Mouse (Mus musculus): ENCODE results near the gene Abcg4.

The Abcg4 gene

DNA sequence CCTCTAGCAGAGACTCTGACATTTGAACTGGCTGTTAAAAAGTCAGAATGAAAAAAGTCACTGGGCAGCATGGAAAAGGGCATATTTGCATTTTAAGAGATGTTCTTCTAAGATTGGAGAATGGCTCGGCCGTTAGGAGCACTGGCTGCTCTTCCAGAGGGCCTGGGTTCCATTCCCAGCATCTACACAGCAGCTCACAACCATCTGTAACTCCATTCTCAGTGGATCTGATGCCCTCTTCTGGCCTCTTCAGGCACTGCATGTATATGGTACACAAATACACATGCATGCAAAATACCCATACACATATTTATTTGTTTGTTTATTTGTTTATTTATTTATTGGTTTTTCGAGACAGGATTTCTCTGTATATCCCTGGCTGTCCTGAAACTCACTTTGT is 19.3 kb downstream of the Abcg4 start:
- peak; percentile 46 to 61 for DNase-seq

DNA sequence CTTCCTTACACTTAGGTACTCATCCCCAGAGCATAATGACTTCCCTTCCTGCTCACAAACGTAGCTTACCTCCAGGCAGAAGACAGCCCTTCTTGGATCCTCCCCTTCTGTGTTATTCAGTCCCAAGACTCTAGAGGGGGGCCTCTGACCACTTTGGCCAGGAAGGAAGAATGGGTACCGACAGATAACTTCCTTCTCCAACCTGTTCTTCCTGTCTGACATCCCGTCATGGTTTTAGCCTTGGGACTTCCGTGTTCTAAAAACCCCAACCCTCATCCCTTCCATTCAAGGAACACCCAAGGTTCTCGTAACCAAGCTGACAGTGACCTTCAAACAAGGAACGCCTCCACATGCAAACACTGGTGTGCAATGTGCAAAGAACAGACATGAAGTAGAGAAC is 20.0 kb downstream of the Abcg4 start, which contains the start of gene Nlrx1:
Nlrx1 (minus strand) TSS at position 168 of the 400 bp plus-strand sequence.
- no peak for DNase-seq

DNA sequence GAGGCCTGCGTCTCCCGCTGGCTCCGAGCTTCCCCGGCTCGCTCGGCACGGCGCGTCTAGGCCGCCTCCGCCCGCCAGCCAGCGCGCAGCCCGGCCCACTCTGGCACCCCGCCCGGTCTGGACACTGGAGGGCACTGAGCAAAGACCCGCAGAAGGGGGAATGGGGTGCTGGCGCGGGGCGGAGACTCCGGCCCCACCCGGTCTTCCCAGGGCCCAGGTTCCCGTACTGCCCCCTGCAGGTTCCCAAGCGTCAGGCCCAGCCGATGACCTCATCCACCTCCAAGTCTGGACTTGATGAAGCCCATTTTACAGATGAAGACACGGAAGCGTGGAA is 20.4 kb downstream of the Abcg4 start:
- peak; percentile 91 to 92 for DNase-seq

DNA sequence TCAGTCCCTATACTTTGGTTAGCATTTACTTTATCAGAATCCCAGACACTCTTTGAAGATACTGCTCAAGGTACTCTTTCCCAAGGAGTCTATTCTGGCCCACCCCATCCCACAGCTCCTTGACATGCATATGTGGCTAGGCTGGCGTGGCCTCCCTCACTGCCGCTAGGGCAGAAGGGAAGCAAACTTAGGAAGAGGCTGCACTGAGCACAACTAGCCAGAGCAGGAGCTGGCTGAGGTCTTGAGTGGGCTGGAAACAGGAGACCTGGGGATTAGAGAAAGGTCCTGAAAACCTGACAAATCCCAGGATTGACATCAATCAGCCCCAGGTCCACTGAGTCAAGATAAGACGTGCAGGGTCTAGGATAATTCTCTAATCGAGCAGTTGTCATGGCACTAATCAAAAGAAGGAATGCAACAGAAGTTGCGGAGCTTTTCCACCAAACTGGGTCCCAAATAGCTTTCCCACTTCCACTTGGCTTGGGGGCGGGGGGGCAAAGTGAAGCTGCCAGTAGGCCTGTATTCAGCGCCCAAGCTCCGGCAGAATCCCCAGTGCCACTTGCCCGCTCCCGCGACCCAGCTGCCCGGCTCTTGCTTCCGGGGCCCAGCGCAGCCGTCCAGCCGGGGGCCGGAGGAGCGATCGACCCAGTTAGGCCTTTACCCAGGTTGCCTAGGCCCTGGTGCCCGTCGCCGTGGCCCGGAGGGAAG is 20.9 kb downstream of the Abcg4 start:
- peak in 1 of 2 experiments; percentile 32 for DNase-seq

DNA sequence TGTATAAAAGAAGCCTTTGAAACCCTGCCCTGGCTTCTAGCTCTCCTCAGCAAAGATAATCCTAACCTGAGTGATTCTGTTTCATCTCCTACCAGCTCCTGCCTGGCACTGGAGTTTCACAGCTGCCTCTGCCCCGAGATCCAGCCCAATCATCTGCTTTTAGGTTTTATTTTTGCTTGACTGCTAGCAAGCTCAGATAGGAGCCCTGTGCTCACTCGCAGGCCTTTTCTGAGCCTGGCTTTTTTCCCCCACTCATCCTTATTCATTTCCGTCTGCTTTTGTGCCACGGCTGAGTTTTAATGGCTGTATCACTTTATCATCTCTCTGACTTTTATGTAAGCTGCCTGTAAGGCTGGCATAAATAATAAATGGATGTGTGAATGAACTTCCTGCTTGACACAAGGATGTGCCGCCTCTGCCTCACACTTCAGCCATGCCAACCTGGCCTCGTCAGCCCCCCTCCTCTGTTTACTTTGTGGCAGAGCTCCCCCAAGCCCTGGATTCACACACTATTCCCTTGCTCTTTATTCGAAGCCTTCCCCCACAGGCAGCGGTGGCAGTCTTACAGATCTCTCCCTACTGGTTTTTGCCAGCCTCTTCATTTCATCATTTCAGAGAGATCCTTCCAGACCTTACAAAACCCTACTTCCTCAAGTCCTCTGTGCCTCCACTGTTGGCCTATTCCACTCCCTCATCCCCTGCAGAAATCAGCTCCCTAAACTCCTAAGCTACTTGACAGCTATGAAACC is 21.8 kb downstream of the Abcg4 start:
- no peak for DNase-seq

DNA sequence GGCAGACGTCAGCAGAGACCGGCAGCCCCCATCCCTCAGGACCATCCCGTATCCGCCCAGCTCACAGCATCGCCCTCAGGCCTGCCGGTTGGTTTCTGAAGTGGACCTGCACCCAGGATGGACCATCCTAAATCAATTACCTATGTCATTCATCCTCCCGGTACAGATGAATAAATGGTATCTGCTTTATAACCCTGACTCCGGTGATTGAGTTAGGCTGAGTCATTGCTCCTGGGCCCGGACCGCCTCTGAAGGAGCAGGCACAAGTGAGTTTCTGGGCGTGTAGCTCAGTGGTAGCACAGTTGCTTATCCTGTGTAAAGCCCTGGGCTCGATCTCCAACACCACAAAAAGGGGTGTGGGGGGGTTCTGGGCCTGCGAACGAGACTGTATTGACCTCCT is 27.0 kb downstream of the Abcg4 start:
- DNase-seq, result no peak

DNA sequence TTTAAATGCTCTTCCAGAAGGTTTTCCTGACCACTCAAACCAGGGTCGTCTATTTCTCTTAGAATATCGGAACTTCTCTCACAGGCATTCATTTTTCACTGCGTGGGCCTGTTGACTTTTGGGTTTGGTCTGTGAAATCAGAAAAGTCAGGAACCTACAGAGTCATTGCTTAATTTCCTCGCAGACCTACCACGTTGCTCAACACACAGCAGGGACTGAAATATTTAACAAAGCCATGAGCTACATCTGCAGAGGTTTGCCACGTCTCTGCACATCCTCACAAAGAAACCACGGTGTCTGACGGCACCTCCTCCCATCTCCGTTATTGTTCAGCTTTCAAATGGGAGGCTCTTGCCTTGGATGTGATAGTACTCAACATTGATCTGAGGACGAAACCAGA is 29.4 kb downstream of the Abcg4 start:
- no peak for DNase-seq

DNA sequence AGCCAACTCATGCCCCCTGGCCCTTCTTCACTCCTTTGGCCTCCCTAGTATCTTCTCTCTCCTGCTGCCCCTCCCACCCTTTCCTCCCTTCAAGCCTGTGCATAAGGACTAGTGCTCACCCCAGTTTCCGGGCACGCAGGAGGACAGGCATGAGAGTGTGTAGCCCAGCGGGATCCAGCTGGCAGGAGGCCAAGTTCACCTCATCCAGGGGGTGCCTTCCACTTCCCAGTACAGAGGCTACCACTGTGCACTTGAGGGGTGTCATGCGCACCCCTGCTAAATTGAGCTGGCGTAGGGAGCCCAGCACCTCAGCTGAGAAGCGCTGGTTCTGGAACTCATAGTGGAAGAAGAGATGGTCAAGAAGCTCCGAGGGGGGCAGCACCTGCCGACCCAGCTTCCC is 32.2 kb downstream of the Abcg4 start:
- DNase-seq, result no peak

DNA sequence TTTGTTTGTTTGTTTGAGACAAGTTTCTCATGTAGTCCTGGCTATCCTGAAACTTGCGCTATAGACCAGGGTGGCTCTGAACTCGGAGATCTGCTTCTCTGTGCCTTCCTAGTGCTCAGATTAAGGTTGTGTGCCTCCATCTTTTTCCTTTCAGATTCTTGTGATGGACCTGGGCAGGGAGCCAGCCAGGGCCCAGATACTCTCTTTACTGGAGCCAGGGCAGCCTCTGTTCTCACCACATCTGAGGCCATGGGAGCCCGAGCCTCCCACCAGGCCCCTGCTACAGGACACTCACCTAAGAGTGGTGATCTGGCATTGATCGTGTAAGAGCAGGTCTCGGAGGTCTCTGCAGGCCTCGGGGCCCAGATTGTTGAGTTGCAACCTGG is 33.3 kb downstream of the Abcg4 start:
- peak; percentile 35 to 40 for DNase-seq

DNA sequence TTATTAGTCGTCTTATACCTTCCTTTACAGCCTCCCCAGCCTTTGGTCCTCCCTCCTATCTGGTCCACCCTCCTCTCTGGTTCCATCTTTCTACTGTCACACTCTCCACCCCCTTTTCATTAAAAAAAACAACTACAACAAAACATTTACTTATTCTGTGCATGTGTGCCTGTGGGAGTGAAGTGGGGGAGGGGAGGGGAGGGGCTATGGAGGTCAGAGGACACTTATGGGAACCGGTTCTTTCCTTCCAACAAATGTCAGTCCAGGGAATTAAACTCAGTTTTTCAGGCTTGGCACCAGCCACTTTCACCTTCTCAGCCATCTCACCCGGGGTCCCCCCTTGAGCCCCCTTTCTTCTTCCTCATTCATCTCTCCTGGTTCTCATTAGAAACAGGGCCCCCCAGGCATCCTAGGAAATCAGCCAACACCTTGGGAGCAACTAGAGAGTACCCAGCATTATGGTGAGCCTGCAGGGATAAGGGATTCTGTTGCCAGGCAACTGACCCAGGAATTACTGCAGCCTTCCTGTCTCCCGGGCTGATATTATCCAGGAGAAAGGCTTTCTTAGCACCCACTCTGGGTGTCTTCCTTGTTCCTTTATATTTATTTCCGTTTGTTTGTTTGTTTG is 33.8 kb downstream of the Abcg4 start:
- peak; percentile 32 to 38 for DNase-seq

DNA sequence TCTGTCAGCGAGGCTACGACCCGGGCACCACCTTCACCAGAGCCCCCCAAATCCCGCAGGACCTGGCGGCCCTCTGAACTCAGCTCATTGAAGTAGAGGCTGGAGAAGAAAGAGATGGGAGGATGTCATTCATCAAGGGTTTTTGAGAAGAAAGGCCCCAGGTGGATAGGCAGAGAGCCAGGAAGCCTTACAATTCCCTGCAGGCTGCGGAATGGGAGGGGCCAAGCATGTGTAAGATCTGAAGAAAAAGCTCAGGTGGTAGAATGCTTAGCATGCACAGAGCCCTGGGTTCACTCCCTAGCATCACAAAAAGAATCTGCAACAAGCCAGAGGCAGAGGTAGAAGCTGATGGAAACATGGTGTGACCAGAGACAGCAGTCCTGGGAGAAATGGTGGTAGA is 35.0 kb downstream of the Abcg4 start:
- DNase-seq, result no peak

DNA sequence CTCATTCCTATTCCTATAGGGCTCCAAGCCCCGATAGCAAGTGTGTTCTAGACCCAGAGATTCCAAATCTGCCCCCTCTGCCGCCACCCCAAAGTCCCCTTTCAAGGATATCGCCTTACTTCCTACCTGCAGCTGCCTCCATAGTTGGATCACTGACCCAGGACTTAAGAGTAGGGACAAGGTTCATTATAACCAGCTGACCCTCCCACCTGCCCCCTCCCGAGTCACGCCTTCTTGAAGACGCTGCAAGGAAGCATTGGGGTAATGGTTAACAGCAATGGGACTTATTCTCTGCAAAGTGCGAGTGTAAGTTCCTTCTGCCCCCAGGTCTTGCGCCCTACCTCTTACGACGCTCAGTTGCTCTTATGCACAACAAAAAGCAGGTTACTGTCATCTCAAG is 37.1 kb downstream of the Abcg4 start, which contains the start of gene Pdzd3:
Pdzd3 (minus strand) TSS at position 158 of the 400 bp plus-strand sequence.
- DNase-seq, result no peak

DNA sequence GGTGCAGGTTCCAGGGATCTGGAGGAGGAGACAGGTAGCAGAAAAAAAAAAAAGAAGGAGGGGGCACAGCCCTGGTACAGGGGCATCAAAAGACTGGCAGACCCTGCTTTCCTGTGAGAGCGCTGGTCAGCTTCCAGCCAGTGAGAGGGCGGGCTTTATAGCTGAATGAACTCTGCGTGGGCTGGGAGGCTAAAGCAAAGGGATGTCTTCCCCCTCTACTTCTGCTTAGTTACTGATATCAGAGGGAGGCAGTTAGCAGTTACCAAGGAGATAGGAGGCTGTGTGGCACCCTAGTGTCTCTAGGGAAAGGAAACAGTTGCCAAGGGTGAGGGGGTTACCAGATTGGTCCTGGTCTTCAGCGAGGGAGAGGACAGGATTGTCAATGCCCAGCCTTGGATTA is 38.0 kb downstream of the Abcg4 start:
- peak; percentile 38 to 46 for DNase-seq

DNA sequence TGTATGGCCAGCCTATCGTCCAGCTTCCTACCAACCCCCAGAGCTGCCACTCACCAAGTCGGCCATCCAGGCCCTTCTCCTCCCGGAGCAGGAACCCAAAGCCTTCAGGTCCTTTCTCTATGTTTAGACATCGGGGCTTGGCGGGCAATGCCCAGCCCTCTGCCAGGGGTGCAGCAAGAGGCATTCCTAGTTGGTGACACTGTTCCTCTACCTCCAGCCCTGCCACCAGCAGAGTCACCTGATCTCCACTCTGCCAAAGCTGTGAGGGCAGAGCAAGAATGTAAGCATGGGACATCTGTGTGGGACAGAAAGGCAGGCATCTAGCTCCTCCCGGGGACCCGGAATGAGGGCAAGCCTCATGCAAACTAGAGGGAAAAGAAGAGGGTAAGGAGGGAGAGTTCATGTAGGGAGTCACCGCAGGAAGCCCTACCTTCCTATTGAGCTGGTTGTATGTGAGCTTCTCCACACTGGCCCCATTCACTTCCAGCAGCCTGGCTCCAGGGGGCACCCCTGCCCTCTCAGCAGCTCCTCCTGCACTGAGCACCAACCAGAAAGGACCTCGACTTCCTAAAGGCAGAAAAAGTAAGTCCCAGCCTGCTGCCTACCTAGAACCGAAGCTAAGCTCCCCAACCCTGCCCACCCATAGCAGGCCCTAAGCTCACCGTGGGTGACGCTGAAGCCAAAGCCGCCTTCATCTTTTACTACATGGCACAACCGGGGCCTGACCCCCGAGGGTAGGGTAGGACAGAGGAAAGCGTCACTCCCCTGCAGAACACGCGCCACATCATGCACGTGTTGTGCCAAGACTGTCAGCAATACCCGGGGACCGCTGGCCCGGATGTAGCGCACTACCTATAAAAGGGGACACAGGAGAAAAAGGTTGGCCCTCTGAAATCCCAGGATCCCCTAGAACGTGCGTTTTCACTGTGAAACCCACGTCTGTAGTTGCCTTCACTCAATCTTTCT is 39.0 kb downstream of the Abcg4 start:
- peak; percentile 53 to 69 for DNase-seq

DNA sequence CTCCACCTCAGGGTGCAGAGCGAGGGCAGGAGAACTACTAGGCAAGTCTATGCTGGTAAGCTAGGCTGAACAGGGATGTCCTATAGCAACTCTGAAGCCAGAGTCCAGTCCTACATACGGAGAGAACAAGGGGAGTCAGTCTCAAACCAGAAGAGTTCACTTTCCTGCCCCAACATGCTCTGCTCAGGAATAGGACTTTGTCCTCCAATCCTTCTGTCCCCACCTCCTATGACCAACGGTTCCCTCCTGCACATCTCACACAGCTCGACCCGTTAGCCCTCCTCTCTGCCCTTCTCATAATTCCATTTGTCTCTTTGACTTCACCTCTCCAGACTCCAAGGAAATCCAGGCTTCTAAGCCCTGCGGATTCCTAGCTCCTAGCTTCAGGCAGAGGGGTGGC is 40.5 kb downstream of the Abcg4 start:
- DNase-seq, result no peak

DNA sequence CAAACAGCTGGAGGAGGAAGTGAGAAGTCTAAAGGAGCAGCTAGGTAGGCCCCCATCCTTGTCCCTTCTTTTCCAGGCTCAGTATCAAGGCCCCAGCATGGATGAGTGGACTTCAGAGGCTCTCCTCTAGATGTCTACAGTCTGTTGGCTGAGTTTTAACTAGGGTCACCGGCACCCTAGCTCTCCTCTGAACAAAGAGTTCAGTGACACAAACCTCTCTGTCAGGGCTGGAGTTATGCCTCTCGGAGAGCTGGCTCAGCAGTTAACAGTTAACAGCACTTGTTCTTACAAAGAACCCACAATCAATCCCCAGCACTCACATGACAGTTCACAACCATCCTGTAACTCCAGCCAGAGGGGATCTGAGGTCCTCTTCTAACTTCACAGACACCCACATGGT is 44.8 kb downstream of the Abcg4 start:
- DNase-seq, result no peak

DNA sequence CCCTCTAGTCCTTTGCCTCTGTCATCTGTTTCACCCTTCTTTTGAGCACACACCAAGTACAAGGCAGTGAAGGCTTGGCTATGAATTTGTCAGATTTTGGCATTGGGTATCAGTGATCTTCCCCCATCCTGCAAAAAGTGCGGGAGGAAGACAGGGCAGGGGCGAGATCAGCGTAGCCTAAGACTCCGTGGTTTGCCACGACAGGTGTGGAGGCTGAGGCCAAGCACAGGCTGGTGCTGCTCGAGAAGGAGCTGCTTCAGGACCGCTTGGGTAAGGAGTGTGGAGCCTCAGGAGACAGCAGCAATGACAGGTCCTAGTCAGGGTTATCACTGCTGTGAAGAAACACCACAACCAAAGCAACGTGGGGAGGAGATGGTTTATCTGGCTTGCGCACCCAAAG is 47.0 kb downstream of the Abcg4 start:
- no peak for DNase-seq

DNA sequence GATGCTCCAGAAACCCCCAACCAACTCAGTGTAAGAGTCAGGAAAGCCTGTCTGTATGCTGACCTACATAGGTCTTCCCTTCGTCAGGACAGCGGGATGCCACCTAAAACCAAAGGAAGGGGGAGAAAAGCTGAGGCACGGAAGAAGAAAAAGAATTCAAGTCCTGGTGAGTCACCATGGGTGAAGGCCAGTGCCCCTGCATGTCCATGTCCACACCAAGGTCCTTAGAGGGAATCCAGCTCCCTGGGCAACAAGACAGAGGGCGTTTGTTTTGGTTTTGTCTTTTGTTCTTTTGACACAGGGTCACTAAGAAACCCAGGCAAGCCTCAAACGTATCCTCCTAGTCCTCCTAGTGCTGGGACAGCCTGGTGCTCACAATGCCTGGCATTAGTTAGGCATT is 47.5 kb downstream of the Abcg4 start:
- no peak for DNase-seq

DNA sequence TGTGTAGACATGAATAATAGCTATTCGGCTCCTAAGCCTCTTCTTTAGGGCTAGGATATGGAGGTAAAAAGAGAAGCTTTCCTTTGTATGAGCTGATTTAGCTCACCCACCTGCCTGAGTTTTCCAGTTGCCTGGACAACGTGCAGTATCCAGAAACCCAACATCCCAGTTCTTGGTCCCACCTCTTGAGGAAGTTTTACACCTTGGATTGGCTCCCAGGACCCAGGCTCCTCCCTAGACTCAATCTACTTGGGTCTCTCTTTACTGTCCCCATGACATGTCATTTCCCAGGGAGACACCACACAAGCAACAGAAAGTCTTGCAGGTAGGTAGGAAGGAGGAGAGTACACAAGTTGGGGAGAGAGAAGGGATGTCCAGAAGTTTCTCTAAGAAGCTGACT is 48.0 kb downstream of the Abcg4 start, which contains the start of gene Ccdc153:
Ccdc153 (plus strand) TSS at position 278 of the 400 bp plus-strand sequence.
- no peak for DNase-seq

DNA sequence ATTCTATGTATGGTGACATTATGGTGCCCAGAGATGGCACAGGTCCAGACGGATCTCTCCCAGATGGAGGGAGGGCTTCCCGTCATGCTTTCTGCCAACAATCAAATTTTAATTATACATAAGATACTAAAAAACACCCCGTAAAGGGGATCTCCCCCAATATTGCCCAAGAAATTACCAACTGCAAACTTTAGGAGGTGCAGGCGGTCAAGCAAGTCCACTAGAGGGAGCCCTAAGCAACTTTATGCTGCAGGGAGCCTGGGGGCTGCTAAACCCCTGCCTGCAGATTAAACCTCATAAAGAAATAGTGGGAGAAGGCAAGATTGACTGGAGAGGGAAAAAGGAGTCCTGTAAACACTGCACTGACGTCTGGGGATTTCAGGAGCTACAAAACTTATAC is 49.0 kb downstream of the Abcg4 start:
- DNase-seq, result peak; percentile 83 to 89

DNA sequence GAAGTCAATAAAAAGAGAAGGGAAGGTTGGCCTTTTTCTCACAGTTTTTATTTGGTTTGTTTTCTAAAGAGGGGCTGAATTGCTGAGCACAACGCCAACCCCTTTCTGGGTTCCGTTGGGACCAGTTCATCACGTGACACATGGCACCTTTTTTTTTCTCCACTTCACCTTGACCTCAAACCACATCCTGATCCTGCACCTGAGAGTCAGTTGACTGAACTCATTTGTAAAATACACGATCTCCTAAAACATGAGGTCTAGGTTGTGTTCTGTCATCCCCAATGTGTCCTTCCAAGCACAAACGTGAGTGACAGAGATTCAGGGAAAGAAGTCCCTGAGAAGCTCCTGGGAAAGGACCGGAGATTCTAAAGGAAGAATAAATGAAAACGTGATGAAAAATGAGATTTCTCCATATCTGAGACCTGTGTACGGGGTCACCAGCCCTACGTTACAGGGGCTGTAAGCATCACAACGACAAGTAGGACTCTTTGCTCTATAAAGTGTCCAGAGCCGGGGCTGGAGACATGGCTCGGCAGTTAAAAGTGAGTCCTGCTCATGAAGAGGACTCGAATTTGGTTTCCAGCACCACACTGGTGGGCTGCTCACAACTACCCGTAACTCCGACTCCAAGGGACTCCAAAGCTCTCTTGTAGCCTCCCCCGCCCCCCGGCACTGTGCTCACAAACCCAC is 49.8 kb downstream of the Abcg4 start:
- DNase-seq, result no peak

DNA sequence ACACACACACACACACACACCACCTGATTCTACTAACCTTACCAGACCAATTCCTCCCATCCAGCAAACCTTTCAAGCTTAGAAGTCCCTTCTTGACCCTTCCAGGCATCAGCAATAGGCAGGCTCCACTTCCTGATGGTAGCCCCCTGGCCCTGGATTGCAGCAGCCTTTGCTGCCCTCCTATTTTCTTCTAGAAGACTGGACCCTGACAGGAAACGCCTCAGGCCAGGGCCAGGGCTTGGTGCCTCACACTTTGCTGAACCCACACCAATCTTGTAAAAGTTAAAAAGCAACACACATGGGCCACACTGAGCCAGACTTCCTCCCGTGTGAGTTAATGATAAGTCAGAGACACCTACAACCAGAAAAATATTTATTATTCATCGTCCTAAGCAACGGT is 51.3 kb downstream of the Abcg4 start:
- DNase-seq, result no peak
